Mouse (Mus musculus): ENCODE measurements around the gene Kctd8. TPM values are rescaled to one million over a fixed set of nuclear protein-coding genes. Genes with fewer than 3 reads are reported as not detected.
"Not testable (repeated sequence)": the region's sequence is repeated elsewhere in the genome, so short reads cannot be mapped to it uniquely, and the experiment has no call there.

Gene Kctd8
- total RNA-seq, 1 experiment, result 0.62 TPM

- TF ChIP-seq ZC3H11A (IDR thresholded peaks at IDR 0.05; ENCODE audit: borderline replicate concordance, low read depth, low read length) (no peak), ZNF384 (IDR thresholded peaks at IDR 0.05; ENCODE audit: low read depth, low read length) (no peak), CHD2 (IDR thresholded peaks at IDR 0.05; ENCODE audit: low read depth, low read length) (no peak), HCFC1 (IDR thresholded peaks at IDR 0.05; ENCODE audit: borderline replicate concordance, insufficient read depth, low read length) (no peak), MAFK (IDR thresholded peaks at IDR 0.05; ENCODE audit: insufficient read depth, low read depth, low read length) (no peak)
- in situ Hi-C loops (cut with MboI; ENCODE audit: low sequenced_read_pairs in 2 of 2, unreplicated experiment in 2 of 2), result no loop called here
- Histone ChIP-seq H3K9ac (ENCODE audit: insufficient read depth, low read depth, low read length, poor library complexity, severe bottlenecking) (no peak overlapping the region), H3K4me1 (ENCODE audit: control insufficient read depth in 2 of 2, insufficient read depth in 2 of 2, low read length in 2 of 2, poor library complexity in 1 of 2) (no peaks in the 10 kb centered on the region), H3K27ac (ENCODE audit: insufficient read depth, low read depth, low read length, poor library complexity, severe bottlenecking) (no peak overlapping the region), H3K36me3 (ENCODE audit: control insufficient read depth, insufficient read depth, low read length, poor library complexity, severe bottlenecking) (no peaks in the 10 kb centered on the region), H3K9me3 (ENCODE audit: control insufficient read depth, insufficient read depth, low read depth, low read length) (no peaks in the 10 kb centered on the region), H3K4me3 (ENCODE audit: insufficient read depth in 1 of 2, low read depth in 1 of 2, low read length in 2 of 2, poor library complexity in 1 of 2, severe bottlenecking in 1 of 2) (no peak overlapping the region)
- no peak for DNase-seq (ENCODE audit: low read depth, low spot score)
Measured at GRCm38 (mm10) chr5:69241931-69242330, 99.5 kb downstream of the Kctd8 start.

- no peak for TF ChIP-seq MAFK (IDR thresholded peaks at IDR 0.05; ENCODE audit: insufficient read depth, low read depth, low read length)
- TF ChIP-seq ZC3H11A (IDR thresholded peaks at IDR 0.05; ENCODE audit: borderline replicate concordance, low read depth, low read length), result no peak
- TF ChIP-seq ZNF384 (IDR thresholded peaks at IDR 0.05; ENCODE audit: low read depth, low read length), result no peak
- TF ChIP-seq CHD2 (IDR thresholded peaks at IDR 0.05; ENCODE audit: low read depth, low read length), result no peak
- TF ChIP-seq HCFC1 (IDR thresholded peaks at IDR 0.05; ENCODE audit: borderline replicate concordance, insufficient read depth, low read length), result no peak
- in situ Hi-C loops (cut with MboI; ENCODE audit: low sequenced_read_pairs in 2 of 2, unreplicated experiment in 2 of 2), result no loop called here
- H3K27ac ChIP-seq (ENCODE audit: insufficient read depth, low read depth, low read length, poor library complexity, severe bottlenecking), result no peak overlapping the region
- H3K4me1 ChIP-seq (ENCODE audit: control insufficient read depth in 2 of 2, insufficient read depth in 2 of 2, low read length in 2 of 2, poor library complexity in 1 of 2), result no peaks in the 10 kb centered on the region
- no peak for DNase-seq (ENCODE audit: low read depth, low spot score)
- H3K36me3 ChIP-seq (ENCODE audit: control insufficient read depth, insufficient read depth, low read length, poor library complexity, severe bottlenecking), result no peaks in the 10 kb centered on the region
- no peak overlapping the region for H3K4me3 ChIP-seq (ENCODE audit: insufficient read depth in 1 of 2, low read depth in 1 of 2, low read length in 2 of 2, poor library complexity in 1 of 2, severe bottlenecking in 1 of 2)
- no peaks in the 10 kb centered on the region for H3K9me3 ChIP-seq (ENCODE audit: control insufficient read depth, insufficient read depth, low read depth, low read length)
- no peak overlapping the region for H3K9ac ChIP-seq (ENCODE audit: insufficient read depth, low read depth, low read length, poor library complexity, severe bottlenecking)
Measured at GRCm38 (mm10) chr5:69233560-69233959, 107.9 kb downstream of the Kctd8 start.

- H3K4me3 ChIP-seq (ENCODE audit: insufficient read depth in 1 of 2, low read depth in 1 of 2, low read length in 2 of 2, poor library complexity in 1 of 2, severe bottlenecking in 1 of 2); H3K36me3 ChIP-seq (ENCODE audit: control insufficient read depth, insufficient read depth, low read length, poor library complexity, severe bottlenecking); H3K4me1 ChIP-seq (ENCODE audit: control insufficient read depth in 2 of 2, insufficient read depth in 2 of 2, low read length in 2 of 2, poor library complexity in 1 of 2); H3K27ac ChIP-seq (ENCODE audit: insufficient read depth, low read depth, low read length, poor library complexity, severe bottlenecking); H3K9ac ChIP-seq (ENCODE audit: insufficient read depth, low read depth, low read length, poor library complexity, severe bottlenecking); H3K9me3 ChIP-seq (ENCODE audit: control insufficient read depth, insufficient read depth, low read depth, low read length); in situ Hi-C loops (cut with MboI; ENCODE audit: low sequenced_read_pairs in 2 of 2, unreplicated experiment in 2 of 2); DNase-seq (ENCODE audit: low read depth, low spot score): not testable (repeated sequence)
Measured at GRCm38 (mm10) chr5:69231649-69232048, 109.8 kb downstream of the Kctd8 start.

DNA sequence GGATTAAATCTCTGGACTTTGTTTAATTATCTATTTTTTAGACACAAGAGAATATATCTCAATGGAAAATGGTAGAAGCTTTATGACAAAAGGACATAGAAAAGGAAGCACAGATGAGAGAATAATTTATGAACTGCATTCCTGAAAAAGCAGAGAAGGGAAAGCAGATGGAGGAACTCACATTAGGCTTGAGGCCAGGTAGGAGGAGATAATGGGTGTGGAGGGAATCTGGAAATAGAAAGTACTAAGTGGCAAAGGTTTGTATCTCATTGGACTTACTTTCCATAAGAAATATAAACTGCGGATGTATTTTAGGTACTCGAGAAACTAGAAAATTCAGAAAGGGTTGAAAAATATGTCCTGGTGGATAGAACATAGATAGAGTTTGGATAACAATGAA, 114.3 kb downstream of the Kctd8 start:
- H3K27ac ChIP-seq (ENCODE audit: insufficient read depth, low read depth, low read length, poor library complexity, severe bottlenecking), result no peak overlapping the region
- no peak overlapping the region for H3K4me3 ChIP-seq (ENCODE audit: insufficient read depth in 1 of 2, low read depth in 1 of 2, low read length in 2 of 2, poor library complexity in 1 of 2, severe bottlenecking in 1 of 2)
- no peak for DNase-seq (ENCODE audit: low read depth, low spot score)
- H3K9ac ChIP-seq (ENCODE audit: insufficient read depth, low read depth, low read length, poor library complexity, severe bottlenecking), result no peak overlapping the region
- no peaks in the 10 kb centered on the region for H3K4me1 ChIP-seq (ENCODE audit: control insufficient read depth in 2 of 2, insufficient read depth in 2 of 2, low read length in 2 of 2, poor library complexity in 1 of 2)
- TF ChIP-seq HCFC1 (IDR thresholded peaks at IDR 0.05; ENCODE audit: borderline replicate concordance, insufficient read depth, low read length) (no peak), ZNF384 (IDR thresholded peaks at IDR 0.05; ENCODE audit: low read depth, low read length) (no peak), CHD2 (IDR thresholded peaks at IDR 0.05; ENCODE audit: low read depth, low read length) (no peak), MAFK (IDR thresholded peaks at IDR 0.05; ENCODE audit: insufficient read depth, low read depth, low read length) (no peak), ZC3H11A (IDR thresholded peaks at IDR 0.05; ENCODE audit: borderline replicate concordance, low read depth, low read length) (no peak)
- H3K9me3 ChIP-seq (ENCODE audit: control insufficient read depth, insufficient read depth, low read depth, low read length), result no peaks in the 10 kb centered on the region
- no peaks in the 10 kb centered on the region for H3K36me3 ChIP-seq (ENCODE audit: control insufficient read depth, insufficient read depth, low read length, poor library complexity, severe bottlenecking)
- in situ Hi-C loops (cut with MboI; ENCODE audit: low sequenced_read_pairs in 2 of 2, unreplicated experiment in 2 of 2), result no loop called here

DNA sequence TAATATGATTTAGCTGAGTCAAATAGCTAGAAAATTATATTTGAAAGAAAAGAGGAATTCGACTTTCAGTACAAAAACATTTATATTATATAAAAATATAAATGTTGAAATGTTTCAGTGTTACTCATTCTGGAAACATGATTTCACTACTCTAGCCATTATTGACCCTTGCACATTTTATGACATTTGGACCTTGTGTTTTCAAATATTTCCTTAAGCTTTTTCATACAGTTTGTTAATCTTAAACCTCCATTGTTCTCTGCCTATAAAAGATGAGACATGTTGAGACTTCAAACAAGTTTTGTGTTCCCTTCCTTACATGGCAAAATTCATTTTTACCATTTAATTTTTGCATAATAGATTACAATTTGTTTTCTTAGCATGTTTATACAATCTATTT, 118.9 kb downstream of the Kctd8 start:
- in situ Hi-C loops (cut with MboI; ENCODE audit: low sequenced_read_pairs in 2 of 2, unreplicated experiment in 2 of 2), result no loop called here
- TF ChIP-seq HCFC1 (IDR thresholded peaks at IDR 0.05; ENCODE audit: borderline replicate concordance, insufficient read depth, low read length) (no peak), ZC3H11A (IDR thresholded peaks at IDR 0.05; ENCODE audit: borderline replicate concordance, low read depth, low read length) (no peak), CHD2 (IDR thresholded peaks at IDR 0.05; ENCODE audit: low read depth, low read length) (no peak), MAFK (IDR thresholded peaks at IDR 0.05; ENCODE audit: insufficient read depth, low read depth, low read length) (no peak), ZNF384 (IDR thresholded peaks at IDR 0.05; ENCODE audit: low read depth, low read length) (no peak)
- no peak for DNase-seq (ENCODE audit: low read depth, low spot score)

More for the DNA sequence above, 118.9 kb downstream of the Kctd8 start:
- H3K27ac ChIP-seq (ENCODE audit: insufficient read depth, low read depth, low read length, poor library complexity, severe bottlenecking), result no peak overlapping the region
- H3K4me3 ChIP-seq (ENCODE audit: insufficient read depth in 1 of 2, low read depth in 1 of 2, low read length in 2 of 2, poor library complexity in 1 of 2, severe bottlenecking in 1 of 2), result no peak overlapping the region
- H3K9me3 ChIP-seq (ENCODE audit: control insufficient read depth, insufficient read depth, low read depth, low read length), result no peaks in the 10 kb centered on the region
- no peaks in the 10 kb centered on the region for H3K36me3 ChIP-seq (ENCODE audit: control insufficient read depth, insufficient read depth, low read length, poor library complexity, severe bottlenecking)
- no peaks in the 10 kb centered on the region for H3K4me1 ChIP-seq (ENCODE audit: control insufficient read depth in 2 of 2, insufficient read depth in 2 of 2, low read length in 2 of 2, poor library complexity in 1 of 2)
- no peak overlapping the region for H3K9ac ChIP-seq (ENCODE audit: insufficient read depth, low read depth, low read length, poor library complexity, severe bottlenecking)
